Mouse (Mus musculus): Measurements from ENCODE around the gene Ap3b1. TPM values are rescaled to one million over a fixed set of nuclear protein-coding genes. Genes with fewer than 3 reads are reported as not detected.
"Not testable (repeated sequence)": the region's sequence is repeated elsewhere in the genome, so short reads cannot be mapped to it uniquely, and the experiment has no call there.

Gene Ap3b1
- polyA plus RNA-seq, 1 experiment from 2014 or later: 34.4 TPM

GRCm38 (mm10) chr13:94330392-94330979, 28.3 kb upstream of the Ap3b1 start:
- no peaks in the 10 kb centered on the region for H3K36me3 ChIP-seq (ENCODE audit: control insufficient read depth, insufficient read depth, low read length)
- ATAC-seq (ENCODE audit: insufficient number of reproducible peaks, insufficient read depth, low FRiP score, low read depth): no peak
- WGBS: 60% methylated on average over 3 of the region's 3 CpGs
- H3K4me1 ChIP-seq (ENCODE audit: control insufficient read depth in 2 of 2, insufficient read depth in 2 of 2, low read length in 2 of 2): no peaks in the 10 kb centered on the region
- H3K9ac ChIP-seq (ENCODE audit: low read length): no peak overlapping the region
- H3K27me3 ChIP-seq (ENCODE audit: control insufficient read depth, insufficient read depth, low read length): no peaks in the 10 kb centered on the region
- H3K27ac ChIP-seq (replicated peaks in 1 of 2; ENCODE audit: control insufficient read depth in 1 of 2, insufficient read depth in 1 of 2, low read depth in 2 of 2, low read length in 2 of 2): no peak overlapping the region
- H3K9me3 ChIP-seq (ENCODE audit: control insufficient read depth, low read length): no peaks in the 10 kb centered on the region
- no peak overlapping the region for H3K4me2 ChIP-seq (ENCODE audit: low read length)
- no peak overlapping the region for H3K4me3 ChIP-seq (ENCODE audit: control insufficient read depth in 1 of 2, insufficient read depth in 1 of 2, low read depth in 1 of 2, low read length in 2 of 2)

DNA sequence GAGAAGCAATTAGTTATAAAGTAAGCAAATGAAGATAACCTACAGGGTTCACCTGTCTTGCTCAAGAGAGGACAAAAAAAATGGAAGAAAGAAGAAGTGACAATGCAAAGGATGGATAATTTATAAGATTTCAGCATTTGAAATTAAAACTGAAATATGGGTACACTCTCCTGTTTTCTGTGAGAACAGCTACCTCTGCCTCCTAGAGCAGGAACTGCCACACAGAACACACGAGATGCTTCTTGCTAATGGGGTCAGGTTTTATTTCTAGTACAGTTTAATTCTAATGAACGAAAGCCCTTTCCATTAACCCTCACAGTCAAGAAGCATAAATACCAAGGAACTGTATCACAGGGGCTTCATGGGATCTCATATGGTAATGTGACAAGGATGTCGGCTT, 20.4 kb upstream of the Ap3b1 start:
- no peaks in the 10 kb centered on the region for H3K4me1 ChIP-seq (ENCODE audit: control insufficient read depth in 2 of 2, insufficient read depth in 2 of 2, low read length in 2 of 2)
- WGBS: 77% methylated on average over 3 of the region's 3 CpGs
- no peaks in the 10 kb centered on the region for H3K27me3 ChIP-seq (ENCODE audit: control insufficient read depth, insufficient read depth, low read length)
- H3K4me2 ChIP-seq (ENCODE audit: low read length): no peak overlapping the region
- H3K9ac ChIP-seq (ENCODE audit: low read length): no peak overlapping the region
- H3K36me3 ChIP-seq (ENCODE audit: control insufficient read depth, insufficient read depth, low read length): no peaks in the 10 kb centered on the region
- H3K27ac ChIP-seq (replicated peaks in 1 of 2; ENCODE audit: control insufficient read depth in 1 of 2, insufficient read depth in 1 of 2, low read depth in 2 of 2, low read length in 2 of 2): no peak overlapping the region
- no peaks in the 10 kb centered on the region for H3K9me3 ChIP-seq (ENCODE audit: control insufficient read depth, low read length)
- ATAC-seq (ENCODE audit: insufficient number of reproducible peaks, insufficient read depth, low FRiP score, low read depth): no peak
- H3K4me3 ChIP-seq (ENCODE audit: control insufficient read depth in 1 of 2, insufficient read depth in 1 of 2, low read depth in 1 of 2, low read length in 2 of 2): no peak overlapping the region

DNA sequence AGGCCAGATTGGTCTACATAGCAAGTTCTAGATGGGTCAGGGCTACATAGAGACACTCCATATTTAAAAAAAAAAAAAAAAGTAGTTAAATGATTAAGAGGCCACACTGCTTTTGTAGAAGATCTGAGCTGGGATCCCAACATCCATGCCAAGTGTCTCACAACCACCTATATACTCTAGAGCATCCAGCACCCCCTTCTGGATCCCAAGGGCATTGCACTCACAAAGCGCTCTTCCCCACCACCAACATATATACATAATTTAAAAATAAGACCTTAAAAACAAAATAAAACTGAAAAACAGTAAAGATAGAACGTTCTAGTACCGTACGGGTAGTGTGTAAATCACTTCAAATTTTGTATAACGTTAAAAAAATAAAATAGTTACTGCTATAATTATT, 15.6 kb upstream of the Ap3b1 start:
- Histone ChIP-seq H3K36me3 (ENCODE audit: control insufficient read depth, insufficient read depth, low read length) (no peaks in the 10 kb centered on the region), H3K9ac (ENCODE audit: low read length) (no peak overlapping the region), H3K4me3 (ENCODE audit: control insufficient read depth in 1 of 2, insufficient read depth in 1 of 2, low read depth in 1 of 2, low read length in 2 of 2) (no peak overlapping the region), H3K4me1 (ENCODE audit: control insufficient read depth in 2 of 2, insufficient read depth in 2 of 2, low read length in 2 of 2) (no peaks in the 10 kb centered on the region), H3K9me3 (ENCODE audit: control insufficient read depth, low read length) (no peaks in the 10 kb centered on the region), H3K4me2 (ENCODE audit: low read length) (no peak overlapping the region), H3K27ac (replicated peaks in 1 of 2; ENCODE audit: control insufficient read depth in 1 of 2, insufficient read depth in 1 of 2, low read depth in 2 of 2, low read length in 2 of 2) (no peak overlapping the region), H3K27me3 (ENCODE audit: control insufficient read depth, insufficient read depth, low read length) (no peaks in the 10 kb centered on the region)
- no peak for ATAC-seq (ENCODE audit: insufficient number of reproducible peaks, insufficient read depth, low FRiP score, low read depth)
- 89% methylated on average over 5 of the region's 5 CpGs for WGBS

GRCm38 (mm10) chr13:94344600-94344999, 14.2 kb upstream of the Ap3b1 start:
- WGBS: 94% methylated on average over 14 of the region's 14 CpGs
- not testable (repeated sequence) for H3K4me3 ChIP-seq (ENCODE audit: control insufficient read depth in 1 of 2, insufficient read depth in 1 of 2, low read depth in 1 of 2, low read length in 2 of 2); H3K4me2 ChIP-seq (ENCODE audit: low read length); H3K27ac ChIP-seq (replicated peaks in 1 of 2; ENCODE audit: control insufficient read depth in 1 of 2, insufficient read depth in 1 of 2, low read depth in 2 of 2, low read length in 2 of 2); H3K9me3 ChIP-seq (ENCODE audit: control insufficient read depth, low read length); H3K27me3 ChIP-seq (ENCODE audit: control insufficient read depth, insufficient read depth, low read length); ATAC-seq (ENCODE audit: insufficient number of reproducible peaks, insufficient read depth, low FRiP score, low read depth); H3K9ac ChIP-seq (ENCODE audit: low read length); H3K4me1 ChIP-seq (ENCODE audit: control insufficient read depth in 2 of 2, insufficient read depth in 2 of 2, low read length in 2 of 2); H3K36me3 ChIP-seq (ENCODE audit: control insufficient read depth, insufficient read depth, low read length)

DNA sequence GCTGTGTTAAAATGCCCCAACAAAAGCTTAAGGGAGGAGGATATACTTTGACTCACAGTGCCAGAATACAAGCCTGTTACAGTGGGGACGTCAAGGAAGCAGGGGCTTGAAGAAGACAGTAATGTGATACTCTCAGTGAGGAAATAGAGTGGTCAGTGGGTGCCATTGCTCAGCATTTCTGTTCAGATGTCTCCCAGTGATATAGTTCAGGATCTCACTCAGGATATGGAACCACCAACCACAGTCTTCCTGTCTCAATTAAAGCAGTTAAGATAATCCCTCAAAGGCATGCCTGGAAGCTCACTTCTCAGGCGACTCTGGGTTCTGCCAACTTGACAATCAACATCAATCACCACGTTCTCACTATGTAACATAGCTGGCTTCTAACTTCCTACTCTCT, 4.2 kb upstream of the Ap3b1 start:
- Histone ChIP-seq H3K4me3 (ENCODE audit: control insufficient read depth in 1 of 2, insufficient read depth in 1 of 2, low read depth in 1 of 2, low read length in 2 of 2) (no peak overlapping the region), H3K9ac (ENCODE audit: low read length) (no peak overlapping the region), H3K27me3 (ENCODE audit: control insufficient read depth, insufficient read depth, low read length) (no peaks in the 10 kb centered on the region), H3K36me3 (ENCODE audit: control insufficient read depth, insufficient read depth, low read length) (no peaks in the 10 kb centered on the region), H3K9me3 (ENCODE audit: control insufficient read depth, low read length) (no peaks in the 10 kb centered on the region), H3K4me1 (ENCODE audit: control insufficient read depth in 2 of 2, insufficient read depth in 2 of 2, low read length in 2 of 2) (peaks cover 3 to 9% of the 10 kb centered on the region in 2 experiments; a peak in 3 of 4 replicates), H3K4me2 (ENCODE audit: low read length) (no peak overlapping the region), H3K27ac (replicated peaks in 1 of 2; ENCODE audit: control insufficient read depth in 1 of 2, insufficient read depth in 1 of 2, low read depth in 2 of 2, low read length in 2 of 2) (no peak overlapping the region)
- no peak for ATAC-seq (ENCODE audit: insufficient number of reproducible peaks, insufficient read depth, low FRiP score, low read depth)
- WGBS: 52% methylated on average over 3 of the region's 3 CpGs

GRCm38 (mm10) chr13:94358101-94358400, 709 bp upstream of the Ap3b1 start:
- peaks cover 3 to 14% of the 10 kb centered on the region in 2 experiments for H3K4me1 ChIP-seq (ENCODE audit: control insufficient read depth in 2 of 2, insufficient read depth in 2 of 2, low read length in 2 of 2)
- H3K9me3 ChIP-seq (ENCODE audit: control insufficient read depth, low read length): no peaks in the 10 kb centered on the region
- peak overlapping the region; percentile 91 to 92 for H3K27ac ChIP-seq (replicated peaks in 1 of 2; ENCODE audit: control insufficient read depth in 1 of 2, insufficient read depth in 1 of 2, low read depth in 2 of 2, low read length in 2 of 2)
- peak overlapping the region; percentile 96 for H3K4me2 ChIP-seq (ENCODE audit: low read length)
- H3K27me3 ChIP-seq (ENCODE audit: control insufficient read depth, insufficient read depth, low read length): no peaks in the 10 kb centered on the region
- H3K36me3 ChIP-seq (ENCODE audit: control insufficient read depth, insufficient read depth, low read length): no peaks in the 10 kb centered on the region
- under 1% methylated on average over 9 of the region's 9 CpGs for WGBS
- H3K4me3 ChIP-seq (ENCODE audit: control insufficient read depth in 1 of 2, insufficient read depth in 1 of 2, low read depth in 1 of 2, low read length in 2 of 2): peak overlapping the region; percentile 80 to 92
- H3K9ac ChIP-seq (ENCODE audit: low read length): peak overlapping the region; percentile 92
- ATAC-seq (ENCODE audit: insufficient number of reproducible peaks, insufficient read depth, low FRiP score, low read depth): no peak

DNA sequence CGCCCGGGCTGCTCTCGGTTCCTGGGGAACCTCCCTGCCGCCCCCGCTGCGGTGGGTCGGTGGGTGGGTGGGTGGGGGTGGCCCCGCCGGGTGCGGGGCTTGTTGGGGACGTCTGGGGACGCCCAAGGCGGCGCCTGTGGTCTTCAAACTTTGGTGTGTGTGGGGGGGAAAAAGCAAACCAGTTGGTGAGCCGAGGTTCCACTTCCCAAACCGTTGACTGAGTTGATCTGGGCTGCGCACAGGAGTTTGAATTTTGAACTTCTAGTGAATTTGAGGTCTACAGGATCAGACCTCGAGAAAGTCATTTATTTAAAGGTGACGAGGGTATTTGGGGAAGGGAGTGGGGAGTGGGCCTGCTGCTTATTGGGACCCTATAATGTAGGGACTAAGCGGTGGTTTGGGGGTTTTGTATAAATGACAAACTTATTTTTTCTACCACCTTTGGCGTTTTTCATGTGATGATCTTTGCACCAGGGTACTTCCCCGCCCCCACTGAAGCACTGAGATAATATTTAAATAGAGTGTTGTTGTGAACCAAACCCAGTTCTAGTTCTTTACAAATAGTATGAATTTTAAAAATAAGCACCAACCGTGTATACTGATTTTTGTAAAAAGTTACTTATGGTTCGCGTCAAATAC, 641 bp downstream of the Ap3b1 start:
- Histone ChIP-seq H3K4me1 (ENCODE audit: control insufficient read depth in 2 of 2, insufficient read depth in 2 of 2, low read length in 2 of 2) (peaks cover 3 to 14% of the 10 kb centered on the region in 2 experiments), H3K36me3 (ENCODE audit: control insufficient read depth, insufficient read depth, low read length) (0 out of 2 replicates have a peak, but pooled peaks cover 3% of the 10 kb centered on the region), H3K4me2 (ENCODE audit: low read length) (peak overlapping the region; percentile 96), H3K9me3 (ENCODE audit: control insufficient read depth, low read length) (no peaks in the 10 kb centered on the region), H3K9ac (ENCODE audit: low read length) (peak overlapping the region; percentile 92), H3K27me3 (ENCODE audit: control insufficient read depth, insufficient read depth, low read length) (no peaks in the 10 kb centered on the region), H3K27ac (replicated peaks in 1 of 2; ENCODE audit: control insufficient read depth in 1 of 2, insufficient read depth in 1 of 2, low read depth in 2 of 2, low read length in 2 of 2) (peak overlapping the region in 1 of 2 experiments; percentile 92; a peak in 2 of 4 replicates), H3K4me3 (ENCODE audit: control insufficient read depth in 1 of 2, insufficient read depth in 1 of 2, low read depth in 1 of 2, low read length in 2 of 2) (peak overlapping the region; percentile 80 to 92)
- ATAC-seq (ENCODE audit: insufficient number of reproducible peaks, insufficient read depth, low FRiP score, low read depth): 0 out of 2 replicates have a peak, but pooled peaks have one; percentile 9
- 17% methylated on average over 25 of the region's 25 CpGs for WGBS

All from heart, embryonic 14.5 days (tissue).